Mouse (Mus musculus) cortical plate, adult 2 months (tissue): ENCODE measurements around the gene Knop1.

ENCODE experiments used
- CTCF ChIP-seq: fragments of 200-500 bp; IDR thresholded peaks from 2 replicates; pipeline ENCODE4 v1.5.1; 2011; ENCODE audit warnings: mild to moderate bottlenecking, control low read depth, low read length; ENCODE audit not compliant: insufficient read depth; ENCODE audit errors: extremely low read depth
- POLR2A ChIP-seq: fragments of 200-500 bp; IDR thresholded peaks from 2 replicates; pipeline ENCODE4 v1.6.1; 2011; ENCODE audit warnings: mild to moderate bottlenecking, low read length, control low read depth; ENCODE audit not compliant: insufficient read depth; ENCODE audit errors: extremely low read depth

DNA sequence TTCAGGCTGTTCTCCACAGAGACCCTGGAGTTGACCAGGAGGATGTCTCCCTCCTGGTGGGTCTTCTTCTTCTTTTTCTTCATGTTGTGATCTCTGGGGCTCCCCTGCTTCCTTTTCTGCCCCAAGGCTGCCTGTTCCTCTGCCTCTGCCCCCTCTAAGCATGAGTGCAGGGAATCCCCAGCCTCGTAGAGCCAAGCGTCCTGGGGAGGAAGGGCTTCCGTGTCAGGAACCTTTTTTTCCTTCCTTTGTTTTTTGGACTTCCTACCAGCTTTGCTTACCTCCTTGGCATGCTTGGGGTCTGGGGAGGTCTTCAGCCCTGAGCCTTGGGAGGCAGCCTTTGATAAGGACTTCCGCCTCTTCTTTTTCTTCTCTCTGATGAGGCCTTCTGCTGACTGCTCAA lies 3.4 kb downstream of the Knop1 start:
- TF ChIP-seq POLR2A (no peak), CTCF (no peak)
